Mouse (Mus musculus) intestine, embryonic 16.5 days (tissue): ENCODE measurements around the gene Nfu1. TPM values are rescaled to one million over a fixed set of nuclear protein-coding genes. Genes with fewer than 3 reads are reported as not detected.

Experiments used
- ATAC-seq: fragments of 200-750 bp; cut with Nextera tagmentation; 2 replicates; pipeline ENCODE4 v1.8.0; 2017; ENCODE audit warnings: moderate TSS enrichment, moderate library complexity
- H3K27ac ChIP-seq: fragments of 300-500 bp; sonication (generic); 2 replicates; pipeline ENCODE4 v1.5.1; 2014; ENCODE audit warnings: mild to moderate bottlenecking, low read length
- H3K27me3 ChIP-seq: fragments of 300-500 bp; sonication (generic); replicated peaks from 2 replicates; pipeline ENCODE4 v1.6.1; 2014; ENCODE audit warnings: low read length, control low read depth, mixed read lengths; ENCODE audit not compliant: control insufficient read depth, insufficient read depth
- H3K36me3 ChIP-seq: fragments of 300-500 bp; sonication (generic); 2 replicates; pipeline ENCODE4 v1.6.1; 2014; ENCODE audit warnings: low read length, control low read depth; ENCODE audit not compliant: control insufficient read depth, insufficient read depth
- H3K4me1 ChIP-seq: fragments of 300-500 bp; sonication (generic); 2 replicates; pipeline ENCODE4 v1.6.1; 2014; ENCODE audit warnings: low read length, control low read depth, mixed read lengths; ENCODE audit not compliant: control insufficient read depth, insufficient read depth
- H3K4me2 ChIP-seq: fragments of 300-500 bp; sonication (generic); 2 replicates; pipeline ENCODE4 v1.6.1; 2014; ENCODE audit warnings: low read depth, low read length, control low read depth
- H3K4me3 ChIP-seq: fragments of 300-500 bp; sonication (generic); 2 replicates; pipeline ENCODE4 v1.5.1; 2014; ENCODE audit warnings: mild to moderate bottlenecking, low read length
- H3K9ac ChIP-seq: fragments of 300-500 bp; sonication (generic); 2 replicates; pipeline ENCODE4 v1.6.1; 2014; ENCODE audit warnings: low read depth, low read length
- H3K9me3 ChIP-seq: fragments of 300-500 bp; sonication (generic); 2 replicates; pipeline ENCODE4 v1.6.1; 2016; ENCODE audit warnings: low read length, control low read depth; ENCODE audit not compliant: control insufficient read depth
- WGBS: fragments of 180-500 bp; shearing (Covaris S2); extraction: QIAGEN DNeasy Blood & Tissue Kit; methylation state at CpG from one replicate; pipeline ENCODE4 v1.1.7; 2014; 5-methylcytosine and 5-hydroxymethylcytosine counted together
- polyA plus RNA-seq: library from polyadenylated mRNA; unstranded; fragments of >200 nt; fragmentation: Nextera tagmentation; extraction: Ambion mirVana; gene quantifications from 2 replicates; pipeline ENCODE4 v1.2.1, GENCODE M21; 2015

The Nfu1 gene
- polyA plus RNA-seq, 1 experiment from 2014 or later, result 114 TPM

- WGBS, result 86% methylated on average over 3 of the region's 3 CpGs
- Histone ChIP-seq H3K4me3 (no peak overlapping the region), H3K9me3 (no peaks in the 10 kb centered on the region), H3K27ac (no peak overlapping the region), H3K9ac (no peak overlapping the region), H3K27me3 (no peaks in the 10 kb centered on the region), H3K36me3 (peaks cover 9% of the 10 kb centered on the region; the same call in 1 of the 2 replicates), H3K4me1 (no peaks in the 10 kb centered on the region), H3K4me2 (no peak overlapping the region)
- ATAC-seq, result no peak
These were observed 66.2 kb downstream of the Nfu1 start for GRCm38 (mm10) chr6:87075092-87075685.

Other genes starting within 250 kb of the Nfu1 start
- 538 and 653 TPM in 2 replicates for gene Anxa4, start 215.7 kb upstream of the Nfu1 start, polyA plus RNA-seq
- 7.0 and 8.9 TPM in 2 replicates for gene Aak1, start 159.7 kb upstream of the Nfu1 start, polyA plus RNA-seq
- gene Gfpt1, start 33.6 kb downstream of the Nfu1 start, polyA plus RNA-seq, result 24.7 and 25.7 TPM in 2 replicates
- 0.23 and 0.54 TPM in 2 replicates for gene D6Ertd527e, start 95.5 kb downstream of the Nfu1 start, polyA plus RNA-seq